ENCODE assay signal across 21 mouse cellular contexts in genomic region chr4:84063755-84064154, GRCm38 (mm10).
"Had no signal": no experiment of that assay in that cellular context is flagged by ENCODE, and none has a peak within 500 bp of the region (broad histone marks: within the 10 kb centered on the region; RNA-seq: fewer than 3 reads in every experiment).

No protein-coding gene starts in this region.

- H3K9me3 ChIP-seq: limb, embryonic 13.5 days; liver, embryonic 12.5 days; liver, embryonic 15.5 days; lung, embryonic 15.5 days; megakaryocyte, embryonic 14.5 days; midbrain, embryonic 10.5 days; midbrain, embryonic 15.5 days; neural tube, embryonic 12.5 days had no signal

- H3K4me3 ChIP-seq: left cerebral cortex, adult 2 months; limb, embryonic 13.5 days; liver, embryonic 12.5 days; liver, embryonic 15.5 days; lung, embryonic 15.5 days; megakaryocyte, embryonic 14.5 days; midbrain, embryonic 10.5 days; midbrain, embryonic 15.5 days; neural tube, embryonic 12.5 days had no signal

- DNase-seq: kidney, adult 2 months; kidney, postnatal 25 days; layer of hippocampus, postnatal 36 days; liver; lung, adult 18-20 months; lung, postnatal 10 days; lung, postnatal 36 days; retina, postnatal 1 day; right cerebral cortex, postnatal 25 days; thymus, adult 18-20 months; thymus, postnatal 36 days had no signal

- H3K9ac ChIP-seq: limb, embryonic 13.5 days; liver, embryonic 12.5 days; liver, embryonic 15.5 days; lung, embryonic 15.5 days; midbrain, embryonic 15.5 days; neural tube, embryonic 12.5 days had no signal

- ATAC-seq: liver, embryonic 12.5 days had no signal

- H3K4me2 ChIP-seq: liver, embryonic 12.5 days; liver, embryonic 15.5 days; lung, embryonic 15.5 days; midbrain, embryonic 15.5 days; neural tube, embryonic 12.5 days had no signal

- H3K4me1 ChIP-seq: liver, embryonic 12.5 days; liver, embryonic 15.5 days had no signal

- H3K36me3 ChIP-seq: limb, embryonic 13.5 days; liver, embryonic 12.5 days; liver, embryonic 15.5 days; lung, embryonic 15.5 days; midbrain, embryonic 10.5 days; midbrain, embryonic 15.5 days; neural tube, embryonic 12.5 days had no signal

- H3K27me3 ChIP-seq: liver, embryonic 12.5 days; liver, embryonic 15.5 days; lung, embryonic 15.5 days; midbrain, embryonic 15.5 days; neural tube, embryonic 12.5 days had no signal

- H3K27ac ChIP-seq: kidney, postnatal 0 days; left cerebral cortex, adult 2 months; limb, embryonic 13.5 days; liver, embryonic 12.5 days; liver, embryonic 15.5 days; lung, embryonic 15.5 days; midbrain, embryonic 10.5 days; midbrain, embryonic 15.5 days; neural tube, embryonic 12.5 days had no signal
